Mouse (Mus musculus): ENCODE results near the gene Adamts2.

Adamts2 gene

DNA sequence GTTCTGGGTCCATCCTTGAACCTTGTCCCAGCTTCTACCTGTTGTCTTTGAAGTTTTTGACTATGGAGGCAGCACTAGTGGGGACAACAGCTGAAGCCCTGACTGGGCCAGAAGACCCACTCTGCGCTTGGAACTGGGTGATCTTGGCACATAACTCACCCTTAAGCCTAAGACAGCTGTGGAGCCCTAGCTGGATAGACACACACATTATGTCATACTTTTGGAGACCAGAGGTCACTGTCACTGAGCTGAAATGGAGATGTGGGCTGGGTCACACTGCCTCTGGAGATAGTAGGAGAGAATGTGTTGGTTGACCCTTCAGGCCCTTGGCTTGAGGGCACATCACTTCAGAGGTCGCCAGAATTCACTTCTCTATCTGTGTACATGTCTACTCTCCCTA is 69.5 kb downstream of the Adamts2 start:
- DNase-seq (ENCODE audit: low spot score in 2 of 2), result no peak

DNA sequence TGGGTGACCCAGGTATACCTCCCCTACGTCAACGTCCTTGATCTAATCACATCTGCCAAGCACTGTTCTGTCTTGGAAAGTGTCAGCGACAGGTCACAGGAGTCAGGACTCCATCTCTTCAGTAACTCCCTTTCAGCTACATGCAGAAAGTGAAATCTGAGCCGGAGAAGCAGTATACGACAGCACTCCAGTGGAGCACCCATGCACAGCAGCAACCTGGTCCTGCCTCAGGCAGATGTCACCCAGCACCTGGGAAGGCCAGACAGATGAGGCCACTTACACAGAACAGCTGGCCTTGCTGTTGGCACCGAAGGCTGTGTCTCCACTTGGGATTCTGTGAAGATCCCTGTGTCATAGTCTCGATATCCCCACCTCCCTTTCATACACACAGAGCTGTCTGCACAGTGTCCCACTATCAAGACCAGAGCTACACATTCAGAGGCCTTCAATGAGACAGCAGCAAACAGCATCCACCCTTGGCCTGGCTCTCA is 70.0 kb downstream of the Adamts2 start:
- no peak for DNase-seq (ENCODE audit: low spot score in 2 of 2)

DNA sequence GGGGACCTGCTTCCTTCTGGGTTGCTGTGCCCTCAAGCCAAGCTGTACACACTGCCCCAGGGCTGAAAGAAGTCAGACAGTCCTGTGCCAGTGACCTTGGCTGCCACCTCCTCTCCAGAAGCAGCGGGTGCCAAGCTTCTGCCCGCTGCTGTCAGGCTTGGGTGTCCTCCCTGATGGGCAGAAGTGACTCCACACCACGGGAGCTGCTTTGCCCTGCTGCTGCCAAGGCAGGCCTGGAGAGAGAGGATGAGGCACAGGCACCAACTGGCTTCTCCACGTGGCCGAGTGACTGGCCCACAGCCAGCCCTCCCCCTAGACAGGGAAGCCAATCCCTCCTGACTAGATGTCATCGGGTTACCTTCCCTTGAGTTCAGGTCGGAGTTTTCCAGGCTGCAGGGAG is 71.0 kb downstream of the Adamts2 start:
- peak in 1 of 2 experiments; percentile 43 for DNase-seq (ENCODE audit: low spot score in 2 of 2)

DNA sequence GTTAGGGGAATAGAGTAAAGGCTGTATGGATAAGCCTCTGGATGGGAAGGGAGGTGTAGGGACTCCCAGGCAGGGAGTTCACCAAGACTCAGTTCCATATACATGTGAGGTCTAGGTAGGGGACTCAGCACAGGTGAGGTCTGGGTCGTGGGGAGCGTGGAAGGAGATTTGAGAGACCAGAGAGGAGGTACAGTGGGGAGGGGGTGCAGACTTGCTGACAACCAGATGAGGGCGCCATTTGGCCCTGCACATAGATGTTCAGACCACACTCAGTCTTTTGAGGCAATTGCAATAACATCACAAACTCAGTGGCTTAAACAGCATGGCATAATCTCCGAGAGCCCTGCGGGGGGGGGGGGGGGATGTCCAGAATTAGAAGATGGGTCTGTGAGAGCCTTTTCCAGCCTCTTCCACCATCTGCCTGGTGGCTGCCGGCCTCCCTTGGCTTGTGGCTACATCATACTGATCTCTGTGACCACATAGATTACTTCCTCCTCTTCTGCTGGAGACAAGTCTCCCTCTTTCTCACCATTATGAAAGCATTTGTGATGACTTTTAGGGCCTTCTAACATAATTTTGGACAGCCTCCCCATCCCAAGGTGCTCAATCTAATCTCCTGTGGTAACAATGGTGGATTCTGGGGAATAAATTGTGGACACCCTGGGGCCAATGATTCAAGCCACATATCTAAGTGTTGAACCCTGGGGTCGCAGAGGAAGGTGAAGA is 71.8 kb downstream of the Adamts2 start:
- no peak for DNase-seq (ENCODE audit: low spot score in 2 of 2)

DNA sequence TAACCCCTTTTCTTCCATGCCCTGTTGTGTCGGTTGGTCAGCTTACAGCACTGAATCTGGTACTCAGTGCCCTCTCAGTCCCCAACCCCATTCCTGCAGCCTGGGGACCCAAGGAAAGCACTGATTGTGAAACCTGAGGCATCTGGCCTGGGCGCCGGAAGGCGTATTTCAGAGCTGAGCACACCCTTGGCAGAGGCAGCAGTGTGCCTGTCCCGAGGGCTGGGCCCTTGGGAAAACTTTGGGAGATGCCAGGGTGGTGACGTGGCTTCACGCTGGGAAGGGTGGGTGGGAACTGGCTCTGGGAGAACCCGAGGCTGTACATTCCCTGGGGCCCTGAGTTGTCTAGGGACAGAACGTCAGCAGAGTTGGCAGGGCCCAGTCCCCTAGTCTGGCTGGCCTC is 72.5 kb downstream of the Adamts2 start:
- DNase-seq (ENCODE audit: low spot score in 2 of 2), result peak in 1 of 2 experiments; percentile 45

DNA sequence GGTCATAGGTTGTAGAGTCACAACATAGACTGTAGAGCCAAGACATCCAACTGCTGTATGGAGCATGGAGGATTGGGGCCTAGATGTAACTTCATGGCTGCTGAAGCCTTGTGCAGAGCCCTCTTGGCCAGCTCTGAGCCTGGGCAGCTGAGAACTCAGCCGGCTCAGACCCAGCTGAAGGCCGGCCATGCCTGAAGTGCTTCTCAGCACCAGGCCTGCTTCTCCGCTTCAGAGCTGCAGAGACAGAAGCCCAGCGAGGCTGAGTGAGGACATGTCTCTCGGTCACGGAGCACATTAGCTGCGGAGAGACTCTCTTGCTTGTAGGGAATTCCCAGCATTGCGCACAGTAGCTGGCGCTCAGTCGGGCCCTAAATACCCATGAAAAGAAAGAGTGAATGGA is 76.8 kb downstream of the Adamts2 start:
- no peak for DNase-seq (ENCODE audit: low spot score in 2 of 2)

DNA sequence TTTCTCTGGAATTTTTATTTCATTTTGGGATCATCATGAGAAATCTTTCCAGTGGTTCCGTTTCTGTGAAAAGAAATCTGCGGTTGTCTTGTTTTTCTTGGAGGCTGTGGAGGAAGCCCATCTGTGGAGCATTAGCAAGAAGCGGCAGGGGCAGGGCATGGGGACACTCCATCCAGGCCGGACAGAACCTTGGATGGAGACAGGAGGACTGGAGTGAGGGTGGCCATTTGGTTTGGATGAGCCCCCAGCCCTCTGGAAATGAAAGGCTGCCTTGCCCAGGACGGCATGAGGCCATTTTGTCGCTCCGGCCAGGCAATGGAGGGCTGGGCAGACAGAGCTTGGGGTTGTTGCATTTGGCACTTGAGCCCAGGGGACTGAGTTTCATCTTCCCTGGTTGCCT is 80.1 kb downstream of the Adamts2 start:
- no peak for DNase-seq (ENCODE audit: low spot score in 2 of 2)

DNA sequence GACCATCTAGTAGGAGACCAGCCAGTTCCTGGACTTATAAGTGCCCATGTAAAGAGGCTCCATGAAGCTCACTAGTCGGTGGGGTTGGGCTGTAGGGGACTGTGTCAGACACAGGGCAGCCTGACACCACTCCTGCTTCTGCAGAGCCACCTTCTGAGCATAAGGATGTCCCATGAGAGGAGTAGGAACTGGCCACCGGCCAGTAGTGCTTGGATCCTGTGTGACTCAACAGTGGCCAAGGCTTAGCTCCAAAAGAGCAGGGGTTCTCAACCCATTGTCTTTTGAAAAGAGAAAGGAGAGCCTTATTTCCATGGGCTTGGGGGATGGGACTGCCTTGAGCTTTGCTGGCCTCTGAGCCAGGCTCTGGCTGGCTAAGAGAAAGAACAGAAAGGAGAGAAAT is 81.9 kb downstream of the Adamts2 start:
- DNase-seq (ENCODE audit: low spot score in 2 of 2), result no peak

DNA sequence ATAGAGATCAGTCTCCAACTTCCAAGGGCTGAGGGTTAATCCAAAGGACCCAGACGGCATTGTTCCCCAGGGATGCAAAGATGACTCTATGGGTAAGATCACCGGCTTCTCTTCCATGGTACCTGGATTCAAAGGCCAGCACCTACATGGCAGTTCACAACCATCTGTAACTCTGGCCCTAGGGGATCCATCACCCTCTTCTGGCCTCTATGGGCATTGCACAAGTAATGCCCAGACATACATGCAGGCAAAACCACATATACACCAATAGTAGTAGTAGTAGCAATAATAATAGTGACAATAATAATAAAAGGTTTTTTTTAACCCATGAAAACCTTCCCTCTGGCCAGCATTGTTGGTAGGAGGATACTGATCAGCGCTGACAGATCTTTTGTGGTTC is 86.7 kb downstream of the Adamts2 start:
- DNase-seq (ENCODE audit: low spot score in 2 of 2), result no peak

DNA sequence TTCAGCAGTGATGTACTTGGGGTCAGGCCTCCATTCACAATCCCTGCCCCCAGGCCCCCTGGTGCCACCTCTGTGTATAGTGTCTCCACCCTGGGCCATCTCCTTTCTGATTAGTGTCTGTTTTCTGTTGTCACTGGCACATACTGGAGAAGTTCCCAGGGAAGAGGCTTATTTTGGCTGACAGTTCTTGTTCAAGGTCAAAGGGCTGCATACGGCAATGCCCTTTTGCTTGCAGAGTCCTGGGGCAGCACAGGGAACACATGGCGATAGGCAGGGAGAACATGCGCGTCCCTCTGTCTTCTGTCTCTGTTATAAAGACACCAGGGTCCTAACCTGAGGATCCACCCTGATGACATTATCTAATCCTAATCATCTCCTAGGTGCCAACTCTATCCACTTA is 87.8 kb downstream of the Adamts2 start:
- no peak for DNase-seq (ENCODE audit: low spot score in 2 of 2)

DNA sequence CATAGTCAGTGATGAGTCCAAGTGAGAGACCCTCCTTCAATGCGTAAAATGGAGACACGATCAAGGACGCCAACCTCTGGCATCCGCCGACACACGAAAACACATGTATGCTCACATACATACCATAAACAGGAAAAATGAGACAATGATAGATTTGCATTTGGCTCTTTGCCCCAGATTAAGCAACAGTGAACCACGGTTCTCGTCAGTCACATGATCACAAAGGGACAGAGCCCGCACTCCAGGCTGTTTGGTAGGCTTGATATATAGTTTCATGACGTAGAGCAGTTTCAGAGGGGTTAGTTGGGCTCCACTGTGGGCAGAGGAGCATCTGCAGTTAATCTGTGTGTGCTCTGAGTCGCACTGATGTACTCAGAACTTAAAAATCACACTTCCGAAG is 98.1 kb downstream of the Adamts2 start:
- no peak for DNase-seq (ENCODE audit: low spot score in 2 of 2)

DNA sequence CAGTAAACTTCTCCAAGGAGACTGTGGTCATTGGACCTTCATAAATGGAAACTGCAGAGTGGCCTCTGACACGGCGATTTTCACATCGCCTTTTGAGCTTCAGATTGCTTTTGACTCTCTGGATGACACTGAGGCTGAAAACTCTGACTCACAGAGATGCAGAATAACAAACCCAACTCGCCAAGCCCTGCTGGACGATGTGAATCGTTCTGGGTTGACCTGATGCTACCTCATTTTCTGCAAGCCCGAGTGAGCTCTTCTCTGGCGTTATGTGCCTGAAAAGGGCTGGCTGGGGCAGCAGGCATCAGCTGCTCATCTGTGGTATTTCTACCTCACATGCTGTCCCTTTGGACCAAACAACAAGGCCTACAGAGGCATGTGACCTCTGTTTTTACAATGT is 98.6 kb downstream of the Adamts2 start:
- DNase-seq (ENCODE audit: low spot score in 2 of 2), result no peak

DNA sequence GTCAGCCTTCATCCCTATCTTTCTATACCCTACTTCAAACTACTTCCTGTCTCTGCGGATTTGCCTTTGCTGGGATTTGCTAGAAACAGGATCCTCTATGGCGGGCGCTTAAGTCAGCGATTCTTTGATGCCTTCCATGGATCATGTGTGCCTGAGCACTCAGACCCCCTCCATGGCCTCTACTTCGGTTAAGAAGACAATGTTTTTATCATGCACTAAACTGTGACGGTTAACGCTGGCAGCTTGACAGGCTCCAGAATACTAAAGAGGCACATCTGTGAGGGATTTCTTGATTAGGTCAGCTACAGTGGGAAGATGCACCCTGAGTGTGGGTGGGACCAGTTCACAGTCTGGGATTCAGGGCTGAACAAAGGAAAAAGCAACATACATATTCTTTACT is 101.5 kb downstream of the Adamts2 start:
- no peak for DNase-seq (ENCODE audit: low spot score in 2 of 2)

DNA sequence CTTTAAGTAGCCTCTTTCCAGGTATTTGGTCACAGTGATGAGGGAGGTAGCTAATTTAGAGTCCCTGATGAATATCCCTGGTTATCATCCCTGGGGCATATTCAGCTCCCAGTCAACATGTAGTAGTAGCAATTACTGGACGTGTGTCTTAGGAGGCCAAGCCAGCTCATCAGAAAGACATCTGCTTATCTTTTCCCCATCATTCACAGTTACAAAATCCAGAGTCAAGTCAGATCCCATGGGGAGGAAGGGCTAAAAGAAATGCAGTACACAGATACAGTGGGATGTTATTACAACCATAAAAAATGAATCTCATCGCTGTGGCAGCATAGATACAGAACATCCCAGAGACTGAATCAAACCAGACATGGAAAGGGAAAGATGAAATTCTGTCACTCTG is 102.6 kb downstream of the Adamts2 start:
- no peak for DNase-seq (ENCODE audit: low spot score in 2 of 2)

DNA sequence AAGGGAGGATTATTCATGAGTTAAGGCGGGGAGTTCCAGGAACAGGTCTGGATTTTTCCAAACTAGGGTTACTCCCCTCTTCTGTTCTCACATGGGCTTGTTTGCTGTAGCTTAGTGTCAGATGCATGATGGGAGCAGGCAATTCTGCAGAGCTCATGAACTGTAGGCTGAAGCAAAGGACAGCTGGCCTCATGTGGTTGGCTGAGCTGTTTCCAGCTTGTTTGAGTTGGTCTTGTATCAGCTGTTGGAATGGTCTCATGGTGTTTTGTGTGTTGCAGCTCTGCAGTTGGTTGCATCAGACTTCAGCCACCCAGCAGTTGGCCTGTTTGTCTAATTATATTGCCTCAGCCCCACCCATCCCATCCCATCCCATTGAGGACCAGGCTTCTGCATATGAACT is 105.4 kb downstream of the Adamts2 start:
- DNase-seq (ENCODE audit: low spot score in 2 of 2), result no peak

DNA sequence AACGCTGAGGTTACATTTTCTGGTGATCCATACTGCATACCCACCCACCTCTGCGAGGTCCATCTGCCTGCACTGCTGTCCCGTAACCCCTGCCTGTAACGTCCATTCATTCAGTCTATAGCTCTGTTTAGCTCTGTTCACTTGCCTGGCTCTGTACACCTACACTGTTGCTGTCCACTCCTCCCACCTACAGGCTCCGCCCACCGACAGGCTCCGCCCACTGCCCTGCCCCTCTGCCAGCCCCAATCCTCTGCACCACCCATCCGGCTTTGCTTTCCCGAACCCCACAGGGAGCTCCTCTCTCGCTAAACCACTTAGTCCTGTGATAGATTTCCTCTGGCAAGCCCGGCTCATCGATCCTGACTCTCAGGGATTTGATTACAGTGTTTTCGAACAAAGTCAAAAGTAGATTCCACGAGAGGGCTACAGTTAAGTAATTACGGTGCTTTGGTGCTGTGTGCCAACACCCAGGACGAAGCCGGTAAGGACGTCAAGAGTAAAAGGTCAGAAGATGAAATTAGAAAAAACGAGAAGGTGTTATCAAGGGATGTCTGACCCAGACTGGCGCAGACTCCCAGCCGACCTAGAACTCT is 111.8 kb downstream of the Adamts2 start:
- DNase-seq (ENCODE audit: low spot score in 2 of 2), result no peak

DNA sequence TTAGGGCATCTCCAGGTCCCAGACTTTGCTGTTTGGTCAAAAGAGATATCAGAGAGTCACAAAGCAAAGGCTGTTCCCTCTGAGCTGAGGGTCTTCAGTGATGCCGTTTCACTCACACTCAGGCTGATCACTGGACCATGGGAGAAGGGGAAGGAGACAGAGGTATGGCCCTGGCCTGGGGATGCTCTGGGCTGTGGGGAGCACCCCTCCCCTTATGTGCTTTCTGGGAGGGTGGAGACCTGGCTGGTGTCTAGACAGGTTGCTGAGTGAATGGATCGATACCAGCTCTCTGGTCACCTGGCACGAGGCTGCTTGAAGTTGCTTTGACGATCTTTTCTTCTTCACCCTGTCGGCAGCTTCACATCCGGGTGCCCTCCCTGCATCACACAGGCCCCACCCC is 113.2 kb downstream of the Adamts2 start:
- no peak for DNase-seq (ENCODE audit: low spot score in 2 of 2)

DNA sequence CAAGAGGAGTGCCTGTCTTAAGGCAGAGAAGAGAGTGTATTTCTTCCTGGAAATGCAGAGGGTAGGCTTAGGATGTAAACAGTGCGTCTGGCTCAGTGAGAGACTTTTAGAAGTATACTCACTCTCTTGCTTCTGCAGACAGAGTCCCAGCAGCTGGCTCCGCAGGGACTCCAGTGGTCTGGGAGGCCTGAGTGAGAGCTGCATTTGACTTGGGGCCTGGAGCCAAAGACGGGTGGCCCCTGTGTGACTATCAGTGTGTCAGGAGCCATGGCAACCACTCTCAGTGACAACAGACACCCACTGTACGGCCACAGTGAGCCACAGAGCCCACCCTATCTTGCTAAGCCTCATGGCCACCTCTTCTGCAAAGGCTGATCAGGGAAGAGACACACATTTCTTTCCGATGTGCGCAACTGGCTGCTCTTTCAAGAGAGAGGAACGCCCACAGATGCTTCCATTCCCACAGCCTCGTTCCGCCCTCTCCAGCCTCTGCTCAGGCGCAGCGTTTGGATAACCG is 115.6 kb downstream of the Adamts2 start:
- no peak for DNase-seq (ENCODE audit: low spot score in 2 of 2)

DNA sequence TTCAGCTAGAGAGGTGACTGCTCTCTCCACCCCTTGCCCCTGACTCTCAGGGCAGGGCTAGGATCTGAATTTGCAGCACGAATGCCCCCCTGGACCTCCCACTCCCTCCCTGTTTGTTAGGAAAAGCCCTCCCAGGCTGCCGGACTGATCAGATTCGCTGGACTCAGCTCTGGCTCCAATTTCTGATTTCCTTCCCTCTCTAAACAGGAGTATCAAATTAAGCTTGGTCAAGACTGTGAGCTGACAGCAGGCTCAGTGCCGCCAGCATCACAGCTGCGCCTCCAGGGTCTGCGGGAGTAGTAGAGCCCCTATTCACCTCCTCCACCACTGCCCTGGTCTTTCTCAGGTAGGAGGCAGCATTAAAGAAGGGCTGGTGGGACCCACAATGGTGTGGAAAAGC is 117.0 kb downstream of the Adamts2 start:
- DNase-seq (ENCODE audit: low spot score in 2 of 2), result no peak

DNA sequence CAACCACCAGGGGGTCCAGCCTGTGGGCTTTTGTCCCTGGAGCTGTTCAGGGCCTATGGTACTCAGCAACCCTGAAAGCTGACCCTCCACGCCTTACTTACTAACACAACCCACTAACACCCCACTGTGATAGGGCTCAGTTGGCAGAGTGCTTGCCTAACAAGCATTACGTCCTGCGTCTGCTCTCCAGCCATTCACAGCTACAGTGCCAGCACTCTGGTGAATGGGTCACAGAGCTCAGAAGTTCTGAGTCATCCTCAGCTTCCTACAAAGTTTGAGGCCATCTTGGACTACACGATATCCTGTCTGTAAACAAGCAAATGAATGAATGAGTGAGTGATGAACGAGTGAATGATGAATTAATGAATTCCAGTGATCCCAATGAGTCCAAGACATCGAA is 118.5 kb downstream of the Adamts2 start:
- DNase-seq (ENCODE audit: low spot score in 2 of 2), result no peak

DNA sequence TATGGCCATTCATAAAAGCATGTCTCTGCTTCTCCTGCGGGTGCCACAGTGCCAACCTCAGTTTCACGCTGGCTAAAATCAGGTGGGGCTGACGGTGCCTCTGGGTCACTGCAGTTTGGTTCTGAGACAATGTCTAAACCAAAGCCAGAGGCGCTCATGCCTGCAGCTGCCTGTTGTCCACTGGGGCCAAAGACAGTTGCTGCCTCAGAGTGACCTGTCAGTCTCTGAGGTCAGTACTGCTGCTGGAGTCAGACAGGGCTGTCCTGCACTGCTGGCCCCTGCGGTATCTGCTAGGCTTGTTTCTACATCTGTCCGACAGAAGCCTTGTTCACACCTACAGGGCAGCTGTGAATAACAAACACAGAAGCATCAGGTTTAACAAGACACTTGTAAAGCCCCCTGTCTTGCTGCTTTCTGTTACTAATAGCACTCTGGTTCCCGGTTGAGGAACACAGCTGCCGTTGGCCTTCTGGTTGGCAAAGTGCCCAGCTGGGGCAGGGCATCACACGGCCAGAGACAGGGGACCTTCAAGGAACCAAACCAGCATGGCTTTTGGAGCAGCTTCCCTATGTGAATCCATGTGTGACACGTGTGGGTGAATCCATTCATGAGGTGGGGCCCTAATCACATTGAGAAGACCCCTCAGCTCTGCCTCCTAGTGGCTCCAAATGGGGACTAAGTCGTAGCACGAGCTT is 119.1 kb downstream of the Adamts2 start:
- no peak for DNase-seq (ENCODE audit: low spot score in 2 of 2)

DNA sequence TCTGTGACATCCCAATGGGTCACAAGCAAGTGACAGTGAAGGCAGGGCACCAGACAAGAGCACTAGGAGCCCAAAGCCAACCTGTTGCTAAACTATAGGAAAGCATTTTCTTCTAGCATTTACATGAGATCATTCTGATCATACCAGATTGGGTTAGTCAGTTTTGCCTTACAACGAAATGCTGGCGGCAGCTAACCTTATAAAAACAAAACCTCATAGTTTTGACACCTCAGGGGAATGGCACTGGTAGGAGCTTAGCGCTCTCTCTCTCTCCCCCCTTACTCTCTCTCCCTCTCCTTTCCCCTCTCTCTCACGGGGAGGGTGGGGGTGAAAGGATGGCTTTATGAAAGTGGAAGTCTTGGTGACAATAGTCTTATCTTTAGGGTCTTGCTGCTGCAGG is 123.7 kb downstream of the Adamts2 start:
- no peak for DNase-seq (ENCODE audit: low spot score in 2 of 2)

DNA sequence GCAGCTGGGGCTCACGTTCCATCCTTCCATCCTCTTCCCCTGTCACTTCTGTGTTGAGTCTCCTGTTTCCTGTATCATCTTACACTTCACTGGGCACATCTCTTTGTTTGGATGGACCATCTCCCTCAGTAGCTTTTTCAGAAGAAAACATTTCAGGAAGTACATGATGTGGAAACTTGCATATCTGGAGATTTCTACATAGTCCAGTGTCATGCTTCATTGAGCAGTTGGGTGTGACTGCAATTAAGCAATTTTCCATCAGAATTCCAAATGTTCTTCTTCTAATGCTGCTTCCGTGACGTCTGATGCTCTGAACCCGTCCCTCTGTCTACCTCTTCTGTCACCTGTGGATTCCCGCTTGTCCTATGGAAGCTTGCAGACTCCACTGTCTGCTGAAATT is 124.2 kb downstream of the Adamts2 start:
- DNase-seq (ENCODE audit: low spot score in 2 of 2), result no peak

Data from urinary bladder, postnatal 4 days (tissue).